Mouse (Mus musculus) kidney, embryonic 15.5 days (tissue): ENCODE measurements around the gene Mcidas. TPM values are rescaled to one million over a fixed set of nuclear protein-coding genes. Genes with fewer than 3 reads are reported as not detected.

Experiments used
- ATAC-seq: fragments of 200-750 bp; cut with Nextera tagmentation; replicated peaks from 2 replicates; pipeline ENCODE4 v1.8.0; 2017; ENCODE audit warnings: moderate TSS enrichment; ENCODE audit not compliant: low FRiP score
- H3K27ac ChIP-seq: fragments of 300-500 bp; sonication (generic); 2 replicates; pipeline ENCODE4 v1.5.1; 2015; ENCODE audit warnings: mild to moderate bottlenecking, inconsistent platforms
- H3K27me3 ChIP-seq: fragments of 300-500 bp; sonication (generic); 2 replicates; pipeline ENCODE4 v1.6.1; 2015; ENCODE audit warnings: inconsistent platforms
- H3K36me3 ChIP-seq: fragments of 300-500 bp; sonication (generic); 2 replicates; pipeline ENCODE4 v1.6.1; 2015; ENCODE audit warnings: inconsistent platforms
- H3K4me1 ChIP-seq: fragments of 300-500 bp; sonication (generic); 2 replicates; pipeline ENCODE4 v1.6.1; 2015; ENCODE audit warnings: inconsistent platforms
- H3K4me2 ChIP-seq: fragments of 300-500 bp; sonication (generic); 2 replicates; pipeline ENCODE4 v1.6.1; 2015; ENCODE audit warnings: moderate library complexity, mild to moderate bottlenecking, inconsistent platforms
- H3K4me3 ChIP-seq: fragments of 300-500 bp; sonication (generic); replicated peaks from 2 replicates; pipeline ENCODE4 v1.5.1; 2015; ENCODE audit warnings: mild to moderate bottlenecking, inconsistent platforms
- H3K9ac ChIP-seq: fragments of 300-500 bp; sonication (generic); 2 replicates; pipeline ENCODE4 v1.6.1; 2015; ENCODE audit warnings: mild to moderate bottlenecking, inconsistent platforms
- H3K9me3 ChIP-seq: fragments of 300-500 bp; sonication (generic); replicated peaks from 2 replicates; pipeline ENCODE4 v1.6.1; 2016; ENCODE audit warnings: inconsistent platforms
- WGBS: fragments of 180-500 bp; shearing (Covaris S2); methylation state at CpG from one replicate; pipeline ENCODE4 v1.1.7; 2015; ENCODE audit warnings: mixed read lengths; 5-methylcytosine and 5-hydroxymethylcytosine counted together
- polyA plus RNA-seq: library from polyadenylated mRNA; unstranded; fragments of >200 nt; fragmentation: Nextera tagmentation; extraction: Ambion mirVana; gene quantifications from 2 replicates; pipeline ENCODE4 v1.2.1, GENCODE M21; 2015

Mcidas gene
- not detected in 2 replicates for polyA plus RNA-seq

DNA sequence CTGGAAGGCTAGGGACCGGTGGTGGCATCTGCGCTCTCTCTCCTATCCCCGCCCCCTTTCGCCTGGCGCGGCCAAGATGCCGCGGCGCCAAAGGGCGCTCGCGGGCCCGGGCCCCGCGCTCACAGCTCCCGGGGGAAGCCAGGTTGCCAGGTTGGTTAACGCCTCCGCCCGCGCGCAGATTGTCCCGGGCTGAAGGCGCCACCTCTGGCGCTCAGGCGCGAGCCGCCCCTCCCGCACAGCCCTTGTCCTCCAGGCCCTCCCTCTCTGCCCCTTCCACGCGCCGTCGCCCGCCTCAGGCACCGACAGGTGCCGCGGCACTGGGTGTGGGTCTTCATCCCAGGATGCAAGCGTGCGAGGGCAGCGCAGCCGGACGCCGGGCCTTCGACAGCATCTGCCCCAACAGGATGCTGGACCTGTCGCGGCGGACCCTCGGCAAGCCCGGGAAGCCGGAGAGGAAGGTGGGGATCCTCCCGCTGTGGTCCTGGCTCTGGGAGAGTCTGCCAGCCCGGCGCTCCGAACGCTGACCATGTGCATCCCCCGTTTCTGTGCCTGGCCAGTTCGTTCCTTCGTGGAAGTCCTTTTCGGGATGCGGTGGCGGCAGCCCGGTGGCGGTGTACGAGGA lies at the start of gene Mcidas:
Mcidas (plus strand) TSS at position 315 of the 622 bp plus-strand sequence.
- Histone ChIP-seq H3K9ac (no peak within 1 kb of the TSS), H3K36me3 (no peaks in the 10 kb centered on the region), H3K27me3 (peaks cover 95% of the 10 kb centered on the region), H3K27ac (no peak within 1 kb of the TSS), H3K4me2 (peak within 1 kb of the TSS; percentile 84), H3K9me3 (no peaks in the 10 kb centered on the region), H3K4me1 (peaks cover 44% of the 10 kb centered on the region), H3K4me3 (peak within 1 kb of the TSS; percentile 47)
- ATAC-seq, result peak; percentile 42
- WGBS, result under 1% methylated on average over 63 of the region's 63 CpGs

DNA sequence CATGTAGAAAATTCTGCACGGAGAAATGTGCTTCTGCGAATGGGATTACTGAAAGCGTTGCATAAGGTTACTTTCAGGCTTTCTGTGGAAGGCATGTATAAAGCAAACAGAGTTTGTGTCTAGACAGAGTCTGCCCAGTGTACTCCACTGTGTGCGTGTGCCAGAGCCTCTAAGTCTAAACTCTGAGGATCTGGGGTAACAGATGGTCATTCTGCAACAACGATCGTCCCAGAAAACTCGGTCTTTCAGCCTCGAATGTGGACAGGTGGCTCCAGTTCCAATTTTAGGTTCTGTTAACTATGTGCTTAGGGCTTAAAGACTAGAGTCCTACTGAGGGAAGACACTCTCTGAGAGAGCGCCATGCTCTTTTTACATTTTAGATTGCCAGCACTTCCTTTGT lies 48.3 kb upstream of the Mcidas start:
- no peaks in the 10 kb centered on the region for H3K27me3 ChIP-seq
- H3K4me1 ChIP-seq, result no peaks in the 10 kb centered on the region
- no peak overlapping the region for H3K4me3 ChIP-seq
- ATAC-seq, result no peak
- no peak overlapping the region for H3K27ac ChIP-seq
- H3K9ac ChIP-seq, result no peak overlapping the region
- no peak overlapping the region for H3K4me2 ChIP-seq
- WGBS, result 92% methylated on average over 9 of the region's 9 CpGs
- H3K9me3 ChIP-seq, result no peaks in the 10 kb centered on the region
- peaks cover 69% of the 10 kb centered on the region for H3K36me3 ChIP-seq

DNA sequence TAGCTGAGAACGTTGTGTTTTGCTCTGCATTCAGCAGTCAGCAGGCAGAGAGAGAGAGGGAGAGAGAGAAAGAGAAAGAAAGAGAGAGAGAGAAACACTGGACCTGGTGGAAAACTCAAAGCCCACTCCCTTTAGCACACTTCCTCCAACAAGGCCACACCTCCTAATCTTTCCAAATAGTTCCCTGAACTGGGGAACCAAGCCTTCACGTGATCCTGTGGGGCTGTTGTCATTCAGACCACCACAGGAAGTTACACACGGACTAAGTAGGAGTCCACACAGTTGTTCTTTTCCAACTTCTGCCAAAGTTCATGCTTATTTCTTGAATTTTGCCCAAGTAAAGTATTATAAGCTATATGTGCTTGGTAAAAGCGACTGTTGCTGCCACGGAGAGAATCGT lies 47.7 kb upstream of the Mcidas start:
- no peaks in the 10 kb centered on the region for H3K4me1 ChIP-seq
- H3K36me3 ChIP-seq, result peaks cover 74% of the 10 kb centered on the region
- no peaks in the 10 kb centered on the region for H3K9me3 ChIP-seq
- ATAC-seq, result no peak
- no peaks in the 10 kb centered on the region for H3K27me3 ChIP-seq
- H3K4me3 ChIP-seq, result no peak overlapping the region
- no peak overlapping the region for H3K4me2 ChIP-seq
- 86% methylated on average over 6 of the region's 6 CpGs for WGBS
- H3K27ac ChIP-seq, result no peak overlapping the region
- H3K9ac ChIP-seq, result no peak overlapping the region

DNA sequence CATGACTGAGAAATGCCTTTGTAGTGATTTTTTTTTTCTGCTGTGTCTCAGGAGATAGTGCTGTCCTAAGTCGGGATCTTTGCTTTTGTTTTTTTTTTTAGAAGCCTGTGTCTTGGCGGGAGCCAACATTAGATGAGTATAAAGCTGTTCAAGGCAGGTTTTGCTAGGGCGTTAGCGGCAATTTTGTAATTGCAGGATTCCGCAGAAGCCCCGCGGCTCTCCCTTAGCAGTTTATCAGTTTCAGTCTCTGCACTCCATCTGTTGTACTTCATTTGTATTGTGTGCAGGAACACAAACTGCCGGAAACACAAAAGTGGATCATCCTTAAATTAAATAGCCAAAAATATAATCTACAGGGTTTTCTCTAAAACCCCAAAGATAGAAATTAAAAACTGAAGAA lies 39.6 kb upstream of the Mcidas start:
- H3K27ac ChIP-seq, result no peak overlapping the region
- 91% methylated on average over 8 of the region's 8 CpGs for WGBS
- no peak for ATAC-seq

DNA sequence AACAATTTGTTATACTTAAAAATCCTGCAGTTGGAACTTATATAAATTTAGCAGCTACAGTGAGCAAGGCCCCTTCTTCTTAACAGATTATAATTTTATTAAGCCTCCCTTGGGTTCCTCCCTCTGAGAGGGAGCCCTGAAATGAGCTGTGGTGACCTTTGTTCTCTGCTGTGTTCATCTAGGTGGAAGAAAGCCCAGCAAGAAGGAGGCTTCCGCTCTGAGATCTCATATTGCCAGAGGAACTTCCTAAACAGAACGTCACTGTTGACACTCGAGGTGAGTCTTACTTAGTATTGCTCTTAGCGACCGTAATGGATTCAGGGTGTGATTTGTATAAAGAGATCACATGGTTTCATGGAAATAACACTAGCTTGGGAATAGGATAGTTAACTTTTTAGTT lies 30.6 kb upstream of the Mcidas start:
- no peak overlapping the region for H3K4me3 ChIP-seq
- H3K27ac ChIP-seq, result no peak overlapping the region
- H3K36me3 ChIP-seq, result peaks cover 78% of the 10 kb centered on the region
- H3K4me2 ChIP-seq, result no peak overlapping the region
- 0 out of 2 replicates have a peak, but pooled peaks cover 2% of the 10 kb centered on the region for H3K4me1 ChIP-seq
- WGBS, result 44% methylated on average over 5 of the region's 5 CpGs
- no peaks in the 10 kb centered on the region for H3K9me3 ChIP-seq
- no peak for ATAC-seq
- no peak overlapping the region for H3K9ac ChIP-seq
- H3K27me3 ChIP-seq, result no peaks in the 10 kb centered on the region

More for the DNA sequence above, 39.6 kb upstream of the Mcidas start:
- Histone ChIP-seq H3K9me3 (no peaks in the 10 kb centered on the region), H3K4me1 (no peaks in the 10 kb centered on the region), H3K36me3 (peaks cover 87% of the 10 kb centered on the region), H3K9ac (no peak overlapping the region), H3K4me2 (no peak overlapping the region), H3K4me3 (no peak overlapping the region), H3K27me3 (no peaks in the 10 kb centered on the region)

DNA sequence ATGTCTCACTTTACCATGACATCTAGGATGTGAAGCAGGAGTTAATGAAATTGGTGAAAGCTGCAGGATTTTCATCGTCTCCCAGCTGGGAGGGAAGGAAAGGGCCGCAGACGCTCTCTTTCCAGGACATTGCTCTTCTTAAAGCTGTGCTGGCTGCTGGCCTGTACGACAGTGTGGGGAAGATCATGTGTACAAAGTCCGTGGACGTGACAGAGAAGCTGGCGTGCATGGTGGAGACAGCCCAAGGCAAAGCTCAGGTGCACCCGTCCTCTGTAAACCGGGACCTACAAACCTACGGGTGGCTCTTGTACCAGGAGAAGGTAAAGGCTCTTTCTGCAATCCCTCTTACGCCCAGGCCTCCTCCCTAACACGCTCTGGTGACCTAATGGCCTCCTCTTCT lies 29.2 kb upstream of the Mcidas start:
- no peaks in the 10 kb centered on the region for H3K27me3 ChIP-seq
- H3K9ac ChIP-seq, result no peak overlapping the region
- no peak overlapping the region for H3K4me3 ChIP-seq
- WGBS, result 76% methylated on average over 12 of the region's 12 CpGs
- no peak overlapping the region for H3K27ac ChIP-seq
- 0 out of 2 replicates have a peak, but pooled peaks cover 2% of the 10 kb centered on the region for H3K4me1 ChIP-seq
- H3K36me3 ChIP-seq, result peaks cover 75% of the 10 kb centered on the region
- no peaks in the 10 kb centered on the region for H3K9me3 ChIP-seq
- H3K4me2 ChIP-seq, result no peak overlapping the region
- ATAC-seq, result no peak

DNA sequence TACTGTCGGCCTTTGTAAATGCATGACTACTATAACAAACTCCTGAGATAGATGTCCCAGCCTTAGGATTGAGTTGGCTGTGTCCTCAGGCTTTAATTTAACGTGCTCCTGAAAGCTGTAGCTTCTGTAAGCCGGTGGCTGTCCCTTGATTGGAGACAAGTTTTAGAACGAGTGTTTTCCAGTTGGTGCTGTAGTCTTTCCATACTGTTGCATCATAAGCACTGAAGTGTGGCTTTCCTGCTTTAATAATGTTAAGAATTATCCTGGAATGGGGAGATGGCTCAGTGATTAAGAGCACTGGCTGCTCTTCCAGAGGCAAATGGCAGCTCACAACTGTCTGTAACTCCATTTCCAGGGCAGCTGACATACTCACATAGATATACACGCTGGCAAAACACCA lies 26.4 kb upstream of the Mcidas start:
- ATAC-seq, result no peak
- Histone ChIP-seq H3K27me3 (no peaks in the 10 kb centered on the region), H3K9ac (no peak overlapping the region), H3K36me3 (peaks cover 60% of the 10 kb centered on the region), H3K4me1 (0 out of 2 replicates have a peak, but pooled peaks cover 2% of the 10 kb centered on the region), H3K27ac (no peak overlapping the region), H3K4me3 (no peak overlapping the region), H3K4me2 (no peak overlapping the region), H3K9me3 (no peaks in the 10 kb centered on the region)
- 93% methylated on average over 5 of the region's 5 CpGs for whole genome bisulfite sequencing

DNA sequence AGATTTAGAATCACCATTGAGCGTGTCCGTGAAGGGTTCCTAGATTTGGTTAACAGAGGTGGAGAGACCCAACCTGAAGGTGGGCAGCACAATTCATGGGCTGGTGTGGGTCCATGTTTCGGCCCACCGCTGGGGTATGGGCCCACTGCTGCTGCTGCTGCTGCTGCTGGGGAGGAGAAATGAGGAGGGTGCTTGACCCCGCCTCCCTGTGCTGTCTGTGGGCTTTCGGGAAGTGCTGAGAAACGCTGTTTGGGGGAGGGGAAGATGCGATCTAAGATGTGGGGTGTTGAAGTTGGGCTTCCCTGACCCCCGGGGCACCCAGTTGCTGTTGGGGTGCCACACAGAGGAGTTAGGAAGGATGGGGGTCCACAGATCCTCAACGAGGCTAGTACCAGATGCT lies 16.9 kb upstream of the Mcidas start:
- WGBS, result 45% methylated on average over 10 of the region's 10 CpGs
- 0 out of 2 replicates have a peak, but pooled peaks cover 3% of the 10 kb centered on the region for H3K4me1 ChIP-seq
- ATAC-seq, result no peak
- no peak overlapping the region for H3K9ac ChIP-seq
- H3K27ac ChIP-seq, result no peak overlapping the region
- peak overlapping the region; percentile 42; the same call in 1 of the 2 replicates for H3K4me2 ChIP-seq
- H3K27me3 ChIP-seq, result peaks cover 31% of the 10 kb centered on the region
- H3K4me3 ChIP-seq, result no peak overlapping the region
- H3K36me3 ChIP-seq, result no peaks in the 10 kb centered on the region
- no peaks in the 10 kb centered on the region for H3K9me3 ChIP-seq

DNA sequence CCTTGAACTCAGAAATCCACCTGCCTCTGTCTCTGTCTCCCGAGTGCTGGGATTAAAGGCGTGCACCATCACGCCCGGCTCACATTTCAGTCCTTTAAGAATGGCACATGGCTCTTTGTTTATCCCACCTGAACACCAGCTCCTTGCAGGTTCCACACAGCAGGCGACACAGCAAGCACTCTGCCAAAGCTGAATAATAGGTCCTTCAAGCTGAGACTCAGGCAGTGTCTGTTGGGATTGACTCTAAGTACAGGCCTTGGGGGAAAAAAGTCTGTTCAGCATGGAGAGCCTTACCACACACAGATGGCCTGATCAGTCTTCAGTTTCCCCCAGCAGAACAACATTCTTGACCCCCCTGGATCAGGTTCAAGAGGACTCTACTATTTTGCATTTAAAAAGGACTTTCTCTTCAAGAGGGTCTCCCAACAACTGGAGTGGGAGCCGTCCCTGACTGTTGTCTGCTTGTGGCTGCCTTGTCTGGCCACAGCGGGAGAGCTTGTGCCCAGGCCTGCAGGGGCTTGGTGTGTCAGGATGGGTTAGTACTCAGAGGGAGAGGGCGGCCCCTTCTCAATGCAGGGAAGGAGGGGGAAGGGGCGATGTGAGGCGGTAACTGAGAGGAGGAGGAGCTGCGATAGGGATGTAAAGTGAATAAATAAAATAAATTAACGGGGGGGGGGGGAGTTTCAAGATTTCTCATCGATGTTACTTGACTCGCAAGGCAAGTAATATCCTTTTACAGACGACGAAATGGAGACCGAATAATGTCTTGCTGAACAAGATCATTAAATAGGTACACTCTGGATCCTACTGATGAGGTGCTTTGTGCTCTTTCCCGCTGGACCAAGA lies 7.8 kb upstream of the Mcidas start:
- H3K36me3 ChIP-seq, result no peaks in the 10 kb centered on the region
- peak overlapping the region; percentile 58; the same call in 1 of the 2 replicates for H3K4me3 ChIP-seq
- peaks cover 68% of the 10 kb centered on the region for H3K27me3 ChIP-seq
- no peaks in the 10 kb centered on the region for H3K9me3 ChIP-seq
- H3K9ac ChIP-seq, result no peak overlapping the region
- peak overlapping the region; percentile 99 for H3K4me2 ChIP-seq
- WGBS, result 11% methylated on average over 18 of the region's 18 CpGs
- no peak for ATAC-seq
- H3K27ac ChIP-seq, result no peak overlapping the region
- H3K4me1 ChIP-seq, result peaks cover 46% of the 10 kb centered on the region

DNA sequence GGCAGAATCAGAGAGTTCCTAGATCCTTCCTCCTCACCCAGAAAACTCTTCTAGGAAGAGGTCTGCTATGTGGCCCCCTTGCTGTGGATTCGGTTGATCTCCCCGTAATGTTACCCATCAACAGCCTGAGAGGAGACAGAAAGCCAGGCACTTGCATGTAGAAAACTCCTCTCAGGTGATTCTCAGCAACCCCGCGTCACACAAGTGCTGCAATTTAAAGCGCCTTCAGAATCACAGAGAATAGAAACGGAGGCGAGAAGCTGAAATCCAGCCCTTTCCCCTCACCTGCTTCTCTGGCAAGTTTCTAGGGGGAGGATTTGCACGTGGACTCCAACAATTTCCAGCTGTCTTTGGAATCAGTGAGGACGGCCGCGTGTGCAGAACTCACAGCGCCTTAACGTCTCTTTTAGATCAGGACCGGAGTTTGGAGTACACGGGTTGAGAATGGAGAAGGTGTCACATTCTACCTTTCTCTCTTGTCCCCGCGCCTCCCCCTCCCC lies 7.1 kb upstream of the Mcidas start:
- Histone ChIP-seq H3K27ac (no peak overlapping the region), H3K9me3 (no peaks in the 10 kb centered on the region), H3K9ac (no peak overlapping the region), H3K36me3 (no peaks in the 10 kb centered on the region), H3K4me2 (peak overlapping the region; percentile 99), H3K4me3 (peak overlapping the region; percentile 58), H3K4me1 (peaks cover 49% of the 10 kb centered on the region), H3K27me3 (peaks cover 75% of the 10 kb centered on the region)
- WGBS, result 2% methylated on average over 17 of the region's 17 CpGs
- no peak for ATAC-seq

DNA sequence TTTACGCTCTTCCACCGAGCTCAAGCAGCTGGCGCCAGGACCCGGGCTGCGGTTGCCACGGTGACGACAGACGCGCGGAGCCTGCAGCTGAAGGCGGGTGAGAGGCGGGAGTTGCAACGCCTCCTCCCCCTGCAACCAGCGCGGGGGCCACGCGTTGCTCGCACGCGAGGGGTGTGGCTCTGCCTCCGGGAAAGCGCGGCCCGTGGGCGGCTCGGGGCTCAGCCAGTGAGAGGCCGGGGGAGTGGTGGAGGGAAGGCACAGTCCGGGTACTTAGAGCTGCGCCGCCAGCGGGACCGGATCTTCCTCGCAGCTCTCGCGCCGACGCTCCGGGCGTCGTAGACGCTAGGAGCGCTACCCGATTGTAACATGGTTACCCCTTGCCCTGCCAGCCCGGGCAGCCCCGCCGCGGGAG lies 6.1 kb upstream of the Mcidas start, which contains the start of gene Ccno:
Ccno (plus strand) TSS at position 271 of the 412 bp plus-strand sequence.
- H3K4me3 ChIP-seq, result peak within 1 kb of the TSS; percentile 58
- H3K9me3 ChIP-seq, result no peaks in the 10 kb centered on the region
- peaks cover 49% of the 10 kb centered on the region for H3K4me1 ChIP-seq
- ATAC-seq, result peak; percentile 97
- H3K27me3 ChIP-seq, result peaks cover 81% of the 10 kb centered on the region
- H3K9ac ChIP-seq, result peak within 1 kb of the TSS; percentile 49
- WGBS, result 1% methylated on average over 47 of the region's 47 CpGs
- H3K36me3 ChIP-seq, result no peaks in the 10 kb centered on the region
- peak within 1 kb of the TSS; percentile 99 for H3K4me2 ChIP-seq
- H3K27ac ChIP-seq, result no peak within 1 kb of the TSS

DNA sequence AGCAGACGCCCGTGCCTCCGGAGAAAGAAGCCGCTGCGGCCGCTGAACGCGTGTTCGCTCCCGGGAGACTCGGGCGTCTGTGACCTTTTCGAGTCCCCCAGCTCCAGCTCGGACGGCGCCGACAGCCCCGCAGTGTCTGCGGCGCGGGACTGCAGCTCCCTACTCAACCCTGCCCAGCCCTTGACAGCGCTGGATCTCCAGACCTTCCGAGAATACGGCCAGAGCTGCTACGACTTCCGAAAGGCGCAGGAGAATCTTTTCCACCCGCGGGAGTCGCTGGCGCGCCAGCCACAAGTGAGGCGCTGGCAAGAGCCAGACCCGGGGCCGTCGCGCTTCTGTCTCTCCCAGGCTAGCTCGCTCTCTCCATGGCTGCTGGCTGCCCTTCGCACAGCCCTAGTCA lies 5.7 kb upstream of the Mcidas start:
- ATAC-seq, result peak; percentile 45
- Histone ChIP-seq H3K4me1 (peaks cover 49% of the 10 kb centered on the region), H3K27me3 (peaks cover 84% of the 10 kb centered on the region), H3K4me3 (peak overlapping the region; percentile 58), H3K9me3 (no peaks in the 10 kb centered on the region), H3K27ac (no peak overlapping the region), H3K9ac (peak overlapping the region; percentile 49), H3K36me3 (no peaks in the 10 kb centered on the region), H3K4me2 (peak overlapping the region; percentile 99)
- under 1% methylated on average over 39 of the region's 39 CpGs for WGBS
